Mouse (Mus musculus): Measurements from ENCODE around the gene Mad2l1bp.

GRCm38 (mm10) chr17:46168768-46169167, 15.4 kb upstream of the Mad2l1bp start:
- TF ChIP-seq MYOD1 (IDR thresholded peaks at IDR 0.05; ENCODE audit: control insufficient read depth in 1 of 3, insufficient read length in 2 of 3, low read depth in 2 of 3), result no peak
- no peak for TF ChIP-seq MAX (IDR thresholded peaks at IDR 0.05; ENCODE audit: low read depth)
- TF ChIP-seq USF1 (IDR thresholded peaks at IDR 0.05; ENCODE audit: low read depth), result no peak
- no peak for TF ChIP-seq MYOG (IDR thresholded peaks at IDR 0.05; ENCODE audit: control insufficient read depth in 1 of 3, insufficient read depth in 1 of 3, insufficient read length in 2 of 3, low read depth in 2 of 3)
- TF ChIP-seq POLR2A (IDR thresholded peaks at IDR 0.05; ENCODE audit: insufficient read length, low read depth), result no peak
- TF ChIP-seq E2F4 (IDR thresholded peaks at IDR 0.05; ENCODE audit: insufficient read depth), result no peak
- TF ChIP-seq TCF12 (IDR thresholded peaks at IDR 0.05; ENCODE audit: insufficient read depth, poor library complexity, severe bottlenecking), result no peak
- TF ChIP-seq CEBPB (IDR thresholded peaks at IDR 0.05; ENCODE audit: insufficient read depth, poor library complexity, severe bottlenecking), result no peak
- TF ChIP-seq REST (IDR thresholded peaks at IDR 0.05; ENCODE audit: insufficient read depth, insufficient read length), result no peak
- TF ChIP-seq TCF3 (IDR thresholded peaks at IDR 0.05; ENCODE audit: insufficient read length, low read depth), result no peak
- TF ChIP-seq POLR2AphosphoS2 (IDR thresholded peaks at IDR 0.05; ENCODE audit: insufficient read length, low read depth), result peak; percentile 64
